Mouse (Mus musculus): Measurements from ENCODE around the gene Il33.

DNA sequence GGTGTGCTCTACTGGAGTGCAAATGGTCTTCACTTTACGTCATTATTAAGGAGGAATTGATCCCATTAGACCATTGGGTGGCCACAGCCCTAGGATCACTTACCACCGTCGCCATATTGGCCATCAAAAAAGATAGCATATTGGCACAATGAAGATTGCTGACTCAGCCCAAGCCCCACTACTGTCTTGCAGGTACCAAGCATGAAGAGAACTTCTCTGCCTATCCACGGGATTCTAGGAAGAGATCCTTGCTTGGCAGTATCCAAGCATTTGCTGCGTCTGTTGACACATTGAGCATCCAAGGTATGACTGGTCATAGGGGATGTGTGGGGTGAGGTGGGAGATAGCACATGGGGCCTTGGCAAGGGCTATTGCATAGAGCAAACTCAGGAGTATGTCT lies 27.6 kb downstream of the Il33 start:
- TF ChIP-seq POLR2A (IDR thresholded peaks at IDR 0.05; ENCODE audit: borderline replicate concordance, control insufficient read depth, low read depth, low read length) (no peak), CTCF (IDR thresholded peaks at IDR 0.05; ENCODE audit: control insufficient read depth, insufficient read depth, low read length) (no peak)
